Mouse (Mus musculus): ENCODE results near the gene Defb18. TPM values are rescaled to one million over a fixed set of nuclear protein-coding genes. Genes with fewer than 3 reads are reported as not detected.

Gene Defb18
- polyA plus RNA-seq, 1 experiment from 2014 or later: not detected

Other genes with a start within 250 kb of the Defb18 start
- not detected in 2 replicates for gene Crisp4, start 91.5 kb downstream of the Defb18 start, polyA plus RNA-seq (2015; fragmentation: Nextera tagmentation; extraction: Ambion mirVana)
- not detected in 2 replicates for gene Defb41, start 27.7 kb upstream of the Defb18 start, polyA plus RNA-seq (2015; fragmentation: Nextera tagmentation; extraction: Ambion mirVana)

Measured in heart, embryonic 16.5 days (tissue).